Mouse (Mus musculus): ENCODE measurements around the gene Dusp7. TPM values are rescaled to one million over a fixed set of nuclear protein-coding genes. Genes with fewer than 3 reads are reported as not detected.
A peak's percentile ranks its signal among the peaks of the same experiment; 100 is the strongest.

Gene Dusp7
- total and polyA plus RNA-seq, 3 experiments, result 5.5 to 12.2 TPM; not detected in 1

DNA sequence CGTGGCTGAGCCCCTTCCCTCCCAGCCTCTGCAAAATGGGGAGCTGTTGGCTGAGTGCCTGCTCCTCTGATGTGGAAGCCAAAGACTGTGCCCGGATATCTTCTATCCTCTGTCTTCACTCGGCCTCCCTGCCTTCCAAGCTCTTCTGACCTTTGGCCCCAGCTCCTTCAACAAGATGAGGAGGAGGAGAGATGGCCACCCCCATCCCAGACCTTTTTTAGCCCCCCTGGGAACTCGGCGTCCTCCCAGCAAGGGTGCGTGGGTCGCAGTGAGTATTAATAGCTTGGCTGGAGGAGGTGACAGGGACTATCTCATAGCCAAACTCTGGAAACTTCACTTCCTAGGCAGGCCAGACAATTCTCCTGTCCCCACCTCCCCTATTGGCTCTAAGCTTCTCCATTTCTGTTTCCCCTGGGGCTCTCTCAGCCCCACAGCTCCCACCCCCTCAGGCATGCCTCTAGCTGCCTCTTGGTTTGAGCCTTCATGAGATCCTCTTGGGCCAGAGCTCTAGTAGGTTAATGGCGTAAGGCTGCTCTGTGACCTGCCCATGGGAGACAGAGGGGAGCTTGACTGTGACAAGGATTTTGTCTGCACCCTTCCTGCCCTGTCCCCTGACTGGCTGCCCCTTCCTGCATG is 38.1 kb downstream of the Dusp7 start:
- H3K36me3 ChIP-seq (ENCODE audit: control insufficient read depth in 1 of 2, insufficient read depth in 2 of 2, low read length in 2 of 2), result no peaks in the 10 kb centered on the region; a peak in 2 of 4 replicates
- no peaks in the 10 kb centered on the region; a peak in 2 of 4 replicates for H3K27me3 ChIP-seq (ENCODE audit: control insufficient read depth in 1 of 2, insufficient read depth in 2 of 2, low read length in 2 of 2)
- H3K4me3 ChIP-seq (ENCODE audit: control insufficient read depth in 1 of 2, insufficient read depth in 1 of 2, low read depth in 2 of 2, low read length in 2 of 2), result no peak overlapping the region
- H3K9me3 ChIP-seq (replicated peaks; ENCODE audit: insufficient read depth, low read length), result no peaks in the 10 kb centered on the region
- DNase-seq (ENCODE audit: low read depth, low spot score), result no peak
- H3K9ac ChIP-seq (ENCODE audit: control insufficient read depth, low read depth, low read length, poor library complexity, severe bottlenecking), result no peak overlapping the region
- no peak for TF ChIP-seq NELFE (IDR thresholded peaks at IDR 0.05; ENCODE audit: low read depth, low read length)
- no peak for TF ChIP-seq E2F4 (IDR thresholded peaks at IDR 0.05; ENCODE audit: borderline replicate concordance, low read depth, low read length)
- no peak for TF ChIP-seq BHLHE40 (IDR thresholded peaks at IDR 0.05; ENCODE audit: borderline replicate concordance, low read depth, low read length)
- TF ChIP-seq EP300 (IDR thresholded peaks at IDR 0.05; ENCODE audit: low read depth in 1 of 2, low read length in 2 of 2), result no peak
- no peak for TF ChIP-seq CHD2 (IDR thresholded peaks at IDR 0.05; ENCODE audit: low read length)
- TF ChIP-seq ETS1 (IDR thresholded peaks at IDR 0.05; ENCODE audit: low read depth, low read length), result no peak
- TF ChIP-seq POLR2A (IDR thresholded peaks at IDR 0.05; ENCODE audit: control insufficient read depth in 1 of 2, insufficient read depth in 1 of 2, low read depth in 1 of 2, low read length in 2 of 2, poor library complexity in 1 of 2), result no peak
- TF ChIP-seq ZNF384 (IDR thresholded peaks at IDR 0.05; ENCODE audit: low read depth, low read length), result no peak
- H3K79me2 ChIP-seq (ENCODE audit: control insufficient read depth, insufficient read depth, low read length, poor library complexity), result no peaks in the 10 kb centered on the region
- H3K27ac ChIP-seq (ENCODE audit: control insufficient read depth, low read depth, low read length), result no peak overlapping the region
- H3K4me1 ChIP-seq (ENCODE audit: control insufficient read depth in 1 of 2, insufficient read depth in 2 of 2, low read length in 2 of 2), result peaks cover 0 to 10% of the 10 kb centered on the region in 2 experiments; a peak in 2 of 4 replicates

- Histone ChIP-seq H3K9me3 (replicated peaks; ENCODE audit: insufficient read depth, low read length) (no peaks in the 10 kb centered on the region), H3K4me1 (ENCODE audit: control insufficient read depth in 1 of 2, insufficient read depth in 2 of 2, low read length in 2 of 2) (peaks cover 0 to 5% of the 10 kb centered on the region in 2 experiments; a peak in 1 of 4 replicates), H3K79me2 (ENCODE audit: control insufficient read depth, insufficient read depth, low read length, poor library complexity) (no peaks in the 10 kb centered on the region), H3K27me3 (ENCODE audit: control insufficient read depth in 1 of 2, insufficient read depth in 2 of 2, low read length in 2 of 2) (no peaks in the 10 kb centered on the region; a peak in 2 of 4 replicates), H3K4me3 (ENCODE audit: control insufficient read depth in 1 of 2, insufficient read depth in 1 of 2, low read depth in 2 of 2, low read length in 2 of 2) (no peak overlapping the region), H3K9ac (ENCODE audit: control insufficient read depth, low read depth, low read length, poor library complexity, severe bottlenecking) (no peak overlapping the region), H3K36me3 (ENCODE audit: control insufficient read depth in 1 of 2, insufficient read depth in 2 of 2, low read length in 2 of 2) (no peaks in the 10 kb centered on the region; a peak in 2 of 4 replicates), H3K27ac (ENCODE audit: control insufficient read depth, low read depth, low read length) (no peak overlapping the region)
- TF ChIP-seq USF2 (IDR thresholded peaks at IDR 0.05; ENCODE audit: borderline replicate concordance in 1 of 2, insufficient read depth in 1 of 2, low read depth in 1 of 2, low read length in 2 of 2) (no peak), CTCF (IDR thresholded peaks at IDR 0.05 in 2 of 3, conservative IDR thresholded peaks at IDR 0.05 in 1 of 3; ENCODE audit: control insufficient read depth in 1 of 3, insufficient read depth in 1 of 3, low read depth in 2 of 3, low read length in 3 of 3, poor library complexity in 1 of 3, severe bottlenecking in 1 of 3) (peak; percentile 18 to 20 (median 18); a peak in 3 of 6 replicates)
- DNase-seq (ENCODE audit: low read depth, low spot score), result no peak
These were observed 40.7 kb downstream of the Dusp7 start for GRCm38 (mm10) chr9:106409096-106409495.

DNA sequence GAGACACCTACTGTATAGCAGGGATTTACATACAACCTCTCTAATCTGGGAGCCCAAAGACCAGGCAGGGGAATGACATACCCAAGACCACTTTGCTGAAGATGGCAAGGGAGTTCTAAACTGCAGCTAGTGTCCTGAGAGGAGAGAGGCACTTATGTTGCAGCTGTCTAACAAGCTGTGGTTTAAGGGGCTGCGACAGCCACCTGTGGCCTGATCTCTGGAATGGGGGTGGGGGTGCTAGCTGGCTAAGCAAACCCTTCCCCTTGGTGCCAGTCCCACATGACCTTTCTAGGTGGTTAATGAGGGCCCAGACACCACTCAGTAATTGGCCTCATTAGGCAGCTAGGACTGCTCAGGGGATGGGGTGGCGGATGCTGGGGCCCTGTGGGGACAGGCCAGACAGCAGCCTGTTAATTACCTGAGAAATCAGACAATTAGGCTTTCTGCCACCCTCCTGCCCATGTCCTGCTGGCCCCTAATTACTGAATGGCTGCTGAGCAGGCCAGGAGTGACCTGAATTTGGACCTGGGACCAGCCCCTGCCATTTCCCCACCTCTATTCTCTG is 41.7 kb downstream of the Dusp7 start:
- Histone ChIP-seq H3K36me3 (ENCODE audit: control insufficient read depth in 1 of 2, insufficient read depth in 2 of 2, low read length in 2 of 2) (no peaks in the 10 kb centered on the region; a peak in 1 of 4 replicates), H3K27ac (ENCODE audit: control insufficient read depth, low read depth, low read length) (no peak overlapping the region), H3K4me1 (ENCODE audit: control insufficient read depth in 1 of 2, insufficient read depth in 2 of 2, low read length in 2 of 2) (peaks cover 0 to 5% of the 10 kb centered on the region in 2 experiments; a peak in 1 of 4 replicates), H3K9me3 (replicated peaks; ENCODE audit: insufficient read depth, low read length) (no peaks in the 10 kb centered on the region), H3K79me2 (ENCODE audit: control insufficient read depth, insufficient read depth, low read length, poor library complexity) (no peaks in the 10 kb centered on the region), H3K27me3 (ENCODE audit: control insufficient read depth in 1 of 2, insufficient read depth in 2 of 2, low read length in 2 of 2) (no peaks in the 10 kb centered on the region; a peak in 2 of 4 replicates), H3K4me3 (ENCODE audit: control insufficient read depth in 1 of 2, insufficient read depth in 1 of 2, low read depth in 2 of 2, low read length in 2 of 2) (no peak overlapping the region), H3K9ac (ENCODE audit: control insufficient read depth, low read depth, low read length, poor library complexity, severe bottlenecking) (no peak overlapping the region)
- TF ChIP-seq MAX (IDR thresholded peaks at IDR 0.05; ENCODE audit: low read length) (no peak), SMC3 (IDR thresholded peaks at IDR 0.05; ENCODE audit: low read depth, low read length) (no peak), ELF1 (IDR thresholded peaks at IDR 0.05; ENCODE audit: low read depth, low read length) (no peak), TCF12 (IDR thresholded peaks at IDR 0.05; ENCODE audit: low read depth, low read length) (no peak), UBTF (IDR thresholded peaks at IDR 0.05; ENCODE audit: borderline replicate concordance, insufficient read depth, low read depth, low read length) (no peak), TBP (IDR thresholded peaks at IDR 0.05; ENCODE audit: low read depth, low read length) (no peak)
- DNase-seq (ENCODE audit: low read depth, low spot score), result no peak
